Mouse (Mus musculus) gastrocnemius, adult 2 months (tissue): ENCODE measurements around the gene H2-T23. TPM values are rescaled to one million over a fixed set of nuclear protein-coding genes. Genes with fewer than 3 reads are reported as not detected.

Source experiments
- DNase-seq: peaks from one replicate; pipeline ENCODE4 v3.0.0; 2022
- H3K27ac ChIP-seq: fragments of 200-600 bp; 2 replicates; pipeline ENCODE4 v1.8.1; 2022; ENCODE audit warnings: mild to moderate bottlenecking
- H3K4me3 ChIP-seq: fragments of 200-600 bp; 2 replicates; pipeline ENCODE4 v1.8.1; 2022; ENCODE audit warnings: mild to moderate bottlenecking, moderate library complexity
- CTCF ChIP-seq: fragments of 200-600 bp; IDR thresholded peaks from 2 replicates; pipeline ENCODE4 v1.8.1; 2022; ENCODE audit warnings: antibody characterized with exemption, mild to moderate bottlenecking, moderate library complexity
- intact Hi-C: fragments of 180-260 bp; cut with DNase I; formaldehyde crosslinking; loops from one replicate; pipeline ENCODE4 v1.15.1; 2025
- total RNA-seq, 2 experiments: library from RNA; stranded (reverse); gene quantifications; 2 replicates each; pipeline ENCODE4 v1.2.3; 2021

Gene H2-T23
- total RNA-seq, 2 experiments from 2014 or later, result 6.3 to 9.2 TPM

GRCm38 (mm10) chr17:35997713-35998510, 34.7 kb downstream of the H2-T23 start:
- peak overlapping the region; percentile 24 for H3K4me3 ChIP-seq
- H3K27ac ChIP-seq, result peak overlapping the region; percentile 53; the same call in 1 of the 2 replicates
- intact Hi-C loops, result loop anchor here (1.0 to 5.0 kb wide), 2 partner anchors 37 to 114 kb away; no protein-coding TSS in a partner anchor
- TF ChIP-seq CTCF, result no peak
- no peak for DNase-seq

- Histone ChIP-seq H3K27ac (peak overlapping the region; percentile 35; the same call in 1 of the 2 replicates), H3K4me3 (peak overlapping the region; percentile 24)
- TF ChIP-seq CTCF, result no peak; the same call in none of the 2 replicates
- peak; percentile 92 for DNase-seq
- intact Hi-C loops, result loop anchor here (1.0 to 5.0 kb wide), 2 partner anchors 38 to 115 kb away; no protein-coding TSS in a partner anchor
Observed at GRCm38 (mm10) chr17:35996949-35997348, 35.7 kb downstream of the H2-T23 start.

GRCm38 (mm10) chr17:35994879-35995240, 37.8 kb downstream of the H2-T23 start:
- peak overlapping the region; percentile 89 for H3K27ac ChIP-seq
- intact Hi-C loops, result loop anchor here (5.0 kb wide), 1 partner anchor 117 kb away; no protein-coding TSS in a partner anchor
- H3K4me3 ChIP-seq, result peak overlapping the region; percentile 87
- DNase-seq, result no peak
- TF ChIP-seq CTCF, result no peak

GRCm38 (mm10) chr17:35994175-35994878, 38.3 kb downstream of the H2-T23 start:
- Histone ChIP-seq H3K27ac (peak overlapping the region; percentile 89), H3K4me3 (peak overlapping the region; percentile 87)
- peak; percentile 87 for DNase-seq
- intact Hi-C loops, result no loop called here
- no peak for TF ChIP-seq CTCF

GRCm38 (mm10) chr17:35993675-35994074, 39.0 kb downstream of the H2-T23 start:
- Histone ChIP-seq H3K4me3 (peak overlapping the region; percentile 87), H3K27ac (peak overlapping the region; percentile 89)
- intact Hi-C loops, result loop anchor here (2.0 kb wide), 1 partner anchor 55 kb away; no protein-coding TSS in a partner anchor
- DNase-seq, result peak; percentile 84
- no peak; the same call in 1 of the 2 replicates for TF ChIP-seq CTCF

GRCm38 (mm10) chr17:35991781-35992180, 40.9 kb downstream of the H2-T23 start:
- TF ChIP-seq CTCF, result no peak
- H3K4me3 ChIP-seq, result no peak overlapping the region
- H3K27ac ChIP-seq, result no peak overlapping the region
- intact Hi-C loops, result loop anchor here (2.0 kb wide), 1 partner anchor 53 kb away; no protein-coding TSS in a partner anchor
- no peak for DNase-seq

- H3K4me3 ChIP-seq, result no peak overlapping the region
- no peak for TF ChIP-seq CTCF
- intact Hi-C loops, result loop anchor here (10.0 kb wide), 1 partner anchor 157 kb away; the partner anchor contains the start of genes Flot1 and Ier3
- no peak for DNase-seq
- H3K27ac ChIP-seq, result no peak overlapping the region
Observed at GRCm38 (mm10) chr17:35981776-35982175, 50.9 kb downstream of the H2-T23 start.

- TF ChIP-seq CTCF, result no peak
- peak overlapping the region; percentile 96 for H3K4me3 ChIP-seq
- peak; percentile 79 for DNase-seq
- intact Hi-C loops, result loop anchor here (10.0 kb wide), 1 partner anchor 156 kb away; the partner anchor contains the start of genes Flot1 and Ier3
- peak overlapping the region; percentile 94 for H3K27ac ChIP-seq
Observed at GRCm38 (mm10) chr17:35980363-35980754, 52.3 kb downstream of the H2-T23 start.

Other genes starting within 250 kb of the H2-T23 start
- gene Ier3, start 211.2 kb downstream of the H2-T23 start, total RNA-seq, result 1 to 10 TPM; 4.4 to 8.6 TPM
- gene Flot1, start 209.6 kb downstream of the H2-T23 start, total RNA-seq, result 10 to 100 TPM; 45.4 to 50.9 TPM
- gene Tubb5, start 194.5 kb downstream of the H2-T23 start, total RNA-seq, result 10 to 100 TPM; 29.7 to 40.0 TPM
- gene Mdc1, start 191.3 kb downstream of the H2-T23 start, total RNA-seq, result 1 to 10 TPM; 3.6 to 4.4 TPM
- gene Nrm, start 171.5 kb downstream of the H2-T23 start, total RNA-seq, result under 1 TPM; 0.82 to 0.86 TPM
- gene Ppp1r18, start 167.3 kb downstream of the H2-T23 start, total RNA-seq, result 1 to 10 TPM; 3.9 to 7.9 TPM
- 10 to 100 TPM; 13.2 to 16.2 TPM for gene Dhx16, start 153.0 kb downstream of the H2-T23 start, total RNA-seq
- gene 2310061I04Rik, start 135.4 kb downstream of the H2-T23 start, total RNA-seq, result 10 to 100 TPM; 73.0 to 78.4 TPM
- 1 to 10 TPM; 2.8 to 4.2 TPM for gene Atat1, start 122.8 kb downstream of the H2-T23 start, total RNA-seq
- 10 to 100 TPM; 58.6 to 65.4 TPM for gene Mrps18b, start 116.5 kb downstream of the H2-T23 start, total RNA-seq
- gene Ppp1r10, start 116.4 kb downstream of the H2-T23 start, total RNA-seq, result 10 to 100 TPM; 15.6 to 34.8 TPM
- gene Abcf1, start 63.1 kb downstream of the H2-T23 start, total RNA-seq, result 10 to 100 TPM; 72.1 to 74.9 TPM
- 10 to 100 TPM; 19.8 to 20.9 TPM for gene Gnl1, start 53.0 kb downstream of the H2-T23 start, total RNA-seq
- 1 to 10 TPM; 2.6 to 2.8 TPM for gene Prr3, start 52.6 kb downstream of the H2-T23 start, total RNA-seq
- gene H2-T24, start 12.3 kb downstream of the H2-T23 start, total RNA-seq, result 1 to 10 TPM; 2.0 to 2.5 TPM
- 1 to 10 TPM; 8.8 to 9.7 TPM for gene H2-T22, start 9.9 kb upstream of the H2-T23 start, total RNA-seq
- gene Gm6034, start 10.1 kb upstream of the H2-T23 start, total RNA-seq, result not detected
- gene Gm11127, start 25.5 kb upstream of the H2-T23 start, total RNA-seq, result 1 to 10 TPM; 1.5 to 2.1 TPM
- not detected for gene Gm19684, start 88.8 kb upstream of the H2-T23 start, total RNA-seq
- not detected for gene Gm7030, start 96.6 kb upstream of the H2-T23 start, total RNA-seq
- gene Gm8909, start 135.7 kb upstream of the H2-T23 start, total RNA-seq, result not detected
- not detected for gene H2-T3, start 157.4 kb upstream of the H2-T23 start, total RNA-seq
- gene Rpp21, start 225.2 kb upstream of the H2-T23 start, total RNA-seq, result 10 to 100 TPM; 36.5 to 41.1 TPM
- gene Trim39, start 239.4 kb upstream of the H2-T23 start, total RNA-seq, result 1 to 10 TPM; 7.3 to 7.4 TPM